Mouse (Mus musculus) right cerebral cortex, postnatal 14 days (tissue): Measurements from ENCODE around the gene Pias4.
"Not testable (repeated sequence)": the region's sequence is repeated elsewhere in the genome, so short reads cannot be mapped to it uniquely, and the experiment has no call there.

Source experiments
- DNase-seq: peaks from one replicate; pipeline ENCODE4 v3.0.0; 2022

Pias4 gene

GRCm38 (mm10) chr10:81190236-81190911 is 22.7 kb upstream of the Pias4 start:
- DNase-seq, result no peak

DNA sequence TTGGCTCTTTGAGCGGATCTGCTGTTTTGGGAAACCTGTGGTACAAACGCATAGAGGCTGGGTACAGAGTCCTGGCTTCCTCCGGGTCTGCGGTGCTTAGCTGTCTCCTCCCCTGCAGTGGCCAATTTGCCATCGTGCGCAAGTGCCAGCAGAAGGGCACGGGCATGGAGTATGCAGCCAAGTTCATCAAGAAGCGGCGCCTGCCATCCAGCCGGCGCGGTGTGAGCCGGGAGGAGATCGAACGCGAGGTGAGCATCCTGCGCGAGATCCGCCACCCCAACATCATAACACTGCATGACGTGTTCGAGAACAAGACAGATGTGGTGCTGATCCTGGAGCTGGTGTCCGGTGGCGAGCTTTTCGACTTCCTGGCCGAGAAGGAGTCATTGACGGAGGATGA is 22.1 kb upstream of the Pias4 start:
- no peak for DNase-seq

- DNase-seq, result no peak
These were observed 19.4 kb upstream of the Pias4 start for GRCm38 (mm10) chr10:81187161-81187560.

DNA sequence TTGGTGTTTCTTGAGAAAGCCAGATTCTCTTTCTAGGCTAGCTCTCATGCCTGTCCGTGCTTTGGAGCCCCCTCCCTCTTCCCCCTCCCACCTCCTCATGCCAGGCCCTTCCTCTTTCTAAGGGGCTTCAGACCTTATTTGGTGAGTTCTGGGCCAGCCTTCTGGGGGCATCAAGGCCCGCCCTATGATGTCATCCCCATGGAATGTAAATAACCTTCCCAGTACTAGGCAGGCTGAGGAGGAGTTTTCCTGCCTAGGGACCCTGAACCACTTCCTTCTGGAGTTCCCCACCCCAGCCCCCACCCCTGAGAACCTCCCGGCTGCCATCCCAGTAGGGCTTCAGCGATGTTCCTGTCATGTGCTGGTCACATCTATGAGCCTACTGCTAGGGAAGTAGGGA is 17.0 kb upstream of the Pias4 start:
- DNase-seq, result no peak

DNA sequence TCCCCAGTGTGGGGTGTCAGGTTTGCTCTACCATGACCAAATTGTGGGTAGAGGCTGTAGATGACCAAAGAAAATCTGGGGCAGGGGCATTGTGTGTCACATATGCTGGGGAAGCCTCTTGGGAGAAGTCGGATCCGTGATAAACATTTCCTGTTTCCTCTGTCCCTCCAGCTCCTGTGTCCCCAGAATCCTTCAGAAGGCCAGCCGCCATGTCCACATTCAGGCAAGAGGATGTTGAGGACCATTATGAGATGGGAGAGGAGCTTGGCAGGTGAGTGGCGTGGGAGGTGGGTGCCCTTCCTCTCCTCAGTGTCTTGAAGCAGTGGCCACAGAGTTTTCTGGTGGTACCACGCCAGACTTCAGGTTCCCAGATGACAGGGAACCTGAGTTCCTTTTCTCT is 16.1 kb upstream of the Pias4 start, which contains the start of gene 4930442H23Rik:
Gene 4930442H23Rik (minus strand): TSS at position 45 of the 400 bp plus-strand sequence.
- no peak for DNase-seq

DNA sequence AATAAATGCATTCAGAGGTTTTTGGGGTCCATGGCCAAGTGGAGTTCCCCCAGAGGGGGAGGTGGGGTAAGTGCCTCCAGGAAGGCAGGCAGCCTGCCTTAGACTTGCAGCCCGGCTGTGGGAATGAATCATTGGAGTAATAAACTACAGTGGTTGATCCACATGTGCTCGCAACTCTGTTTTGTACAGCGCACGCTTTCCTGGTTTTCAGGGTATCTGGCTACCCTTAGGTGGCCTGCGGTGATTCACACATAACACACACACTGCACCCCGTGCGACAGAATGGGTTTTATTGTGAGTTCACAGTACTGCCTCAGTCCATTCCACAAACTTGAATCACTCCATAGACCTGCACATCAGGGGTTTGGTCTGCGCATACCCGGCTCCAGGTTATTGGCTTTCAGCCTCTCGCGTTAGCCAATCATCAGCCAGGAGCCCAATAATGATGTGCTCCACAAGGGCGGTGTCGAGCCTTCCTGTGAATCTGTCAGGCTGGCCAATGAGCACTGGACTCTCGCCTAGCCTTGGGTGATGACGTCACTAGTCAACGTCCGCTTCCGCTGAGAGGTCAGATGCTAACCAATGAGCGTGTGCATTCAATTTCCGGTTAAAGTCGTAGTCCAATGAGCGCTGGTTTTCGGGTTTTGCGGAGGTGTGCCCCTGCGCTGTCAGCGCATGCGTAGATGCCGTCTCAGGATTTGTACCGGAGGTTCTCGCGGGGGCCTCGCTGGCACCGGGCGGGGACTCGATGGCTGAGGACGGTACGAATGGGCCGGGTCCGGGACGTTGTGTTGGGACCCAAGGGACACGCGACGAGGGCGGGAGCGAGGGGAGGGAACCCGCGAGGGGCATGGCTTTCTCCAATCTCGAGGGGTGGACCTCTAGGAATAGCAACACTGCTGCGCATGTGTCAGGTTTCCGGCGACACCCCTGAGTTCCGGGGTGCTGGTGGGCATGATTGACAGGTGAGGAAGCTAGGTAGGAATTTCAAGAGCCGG is 14.9 kb upstream of the Pias4 start, which contains the start of gene Dapk3:
Gene Dapk3 (plus strand): TSS at position 670 of the 998 bp plus-strand sequence.
- peak; percentile 94 for DNase-seq

DNA sequence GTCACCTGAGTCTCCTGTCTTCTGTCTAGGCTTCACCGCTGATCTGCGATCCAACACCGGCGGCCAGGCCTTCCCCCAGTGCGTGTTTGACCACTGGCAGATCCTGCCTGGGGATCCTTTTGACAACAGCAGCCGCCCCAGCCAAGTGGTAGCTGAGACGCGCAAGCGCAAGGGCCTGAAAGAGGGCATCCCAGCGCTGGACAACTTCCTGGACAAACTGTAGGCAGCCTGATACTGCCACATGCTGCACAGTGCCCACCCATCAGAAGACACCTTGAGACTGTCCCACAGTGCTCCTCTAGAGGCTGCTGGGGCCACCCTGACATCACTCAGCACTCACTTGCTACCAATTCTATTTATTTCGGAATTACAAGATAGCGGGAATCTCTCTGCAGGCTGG is 14.1 kb upstream of the Pias4 start:
- not testable (repeated sequence) for DNase-seq

DNA sequence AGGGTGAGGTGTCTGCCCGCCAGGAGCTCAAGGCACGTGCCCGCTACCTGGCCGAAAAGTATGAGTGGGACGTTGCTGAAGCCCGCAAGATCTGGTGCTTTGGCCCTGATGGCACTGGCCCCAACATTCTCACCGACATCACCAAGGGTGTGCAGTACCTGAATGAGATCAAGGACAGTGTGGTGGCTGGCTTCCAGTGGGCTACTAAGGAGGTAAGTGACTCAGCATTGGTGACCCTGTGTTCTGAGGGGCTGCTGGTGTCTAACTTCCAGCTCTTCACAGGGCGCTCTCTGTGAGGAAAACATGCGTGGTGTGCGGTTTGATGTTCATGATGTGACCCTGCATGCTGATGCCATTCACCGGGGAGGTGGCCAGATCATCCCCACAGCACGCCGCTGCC is 13.2 kb upstream of the Pias4 start:
- DNase-seq, result no peak

DNA sequence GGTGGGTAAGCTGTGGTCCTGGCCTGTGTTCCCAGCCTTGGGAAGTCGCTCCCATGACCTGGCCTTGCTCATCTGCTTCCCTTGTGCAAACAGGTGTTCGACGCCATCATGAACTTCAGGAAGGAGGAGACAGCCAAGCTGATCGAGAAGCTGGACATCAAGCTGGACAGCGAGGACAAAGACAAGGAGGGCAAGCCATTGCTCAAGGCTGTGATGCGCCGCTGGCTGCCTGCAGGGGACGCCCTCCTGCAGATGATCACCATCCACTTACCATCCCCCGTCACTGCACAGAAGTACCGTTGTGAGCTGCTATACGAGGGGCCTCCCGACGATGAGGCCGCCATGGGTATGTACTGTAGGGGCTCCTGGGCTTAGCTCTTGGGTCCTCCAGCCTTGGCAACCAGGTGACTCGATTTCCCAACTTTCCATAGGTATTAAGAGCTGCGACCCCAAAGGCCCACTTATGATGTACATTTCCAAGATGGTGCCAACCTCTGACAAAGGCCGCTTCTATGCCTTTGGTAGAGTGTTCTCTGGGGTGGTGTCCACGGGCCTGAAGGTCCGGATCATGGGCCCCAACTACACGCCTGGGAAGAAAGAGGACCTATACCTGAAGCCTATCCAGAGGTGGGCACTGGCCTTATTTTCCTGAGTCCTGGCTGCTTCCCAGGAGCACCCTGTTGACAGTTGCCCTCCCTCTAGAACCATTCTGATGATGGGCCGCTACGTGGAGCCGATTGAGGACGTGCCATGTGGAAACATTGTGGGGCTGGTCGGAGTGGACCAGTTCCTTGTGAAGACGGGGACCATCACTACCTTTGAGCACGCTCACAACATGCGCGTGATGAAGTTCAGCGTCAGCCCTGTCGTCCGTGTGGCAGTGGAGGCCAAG is 12.0 kb upstream of the Pias4 start:
- no peak for DNase-seq

DNA sequence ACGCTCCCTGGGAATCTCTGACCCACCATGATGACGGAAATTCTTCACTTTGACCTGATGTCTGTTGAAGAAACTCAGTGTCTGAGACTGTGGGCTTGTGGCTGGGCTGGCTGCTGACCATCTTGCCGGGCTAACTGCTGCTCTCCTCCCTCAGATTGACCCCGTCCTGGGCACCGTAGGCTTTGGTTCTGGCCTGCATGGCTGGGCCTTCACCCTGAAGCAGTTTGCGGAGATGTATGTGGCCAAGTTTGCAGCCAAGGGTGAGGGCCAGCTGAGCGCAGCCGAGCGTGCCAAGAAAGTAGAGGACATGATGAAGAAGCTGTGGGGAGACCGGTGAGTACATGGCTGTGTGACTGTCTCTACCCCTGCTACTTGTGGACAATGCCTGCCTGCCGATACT is 11.2 kb upstream of the Pias4 start:
- DNase-seq, result no peak

GRCm38 (mm10) chr10:81177958-81178712 is 10.4 kb upstream of the Pias4 start:
- no peak for DNase-seq

GRCm38 (mm10) chr10:81177491-81177925 is 9.8 kb upstream of the Pias4 start:
- DNase-seq, result no peak

DNA sequence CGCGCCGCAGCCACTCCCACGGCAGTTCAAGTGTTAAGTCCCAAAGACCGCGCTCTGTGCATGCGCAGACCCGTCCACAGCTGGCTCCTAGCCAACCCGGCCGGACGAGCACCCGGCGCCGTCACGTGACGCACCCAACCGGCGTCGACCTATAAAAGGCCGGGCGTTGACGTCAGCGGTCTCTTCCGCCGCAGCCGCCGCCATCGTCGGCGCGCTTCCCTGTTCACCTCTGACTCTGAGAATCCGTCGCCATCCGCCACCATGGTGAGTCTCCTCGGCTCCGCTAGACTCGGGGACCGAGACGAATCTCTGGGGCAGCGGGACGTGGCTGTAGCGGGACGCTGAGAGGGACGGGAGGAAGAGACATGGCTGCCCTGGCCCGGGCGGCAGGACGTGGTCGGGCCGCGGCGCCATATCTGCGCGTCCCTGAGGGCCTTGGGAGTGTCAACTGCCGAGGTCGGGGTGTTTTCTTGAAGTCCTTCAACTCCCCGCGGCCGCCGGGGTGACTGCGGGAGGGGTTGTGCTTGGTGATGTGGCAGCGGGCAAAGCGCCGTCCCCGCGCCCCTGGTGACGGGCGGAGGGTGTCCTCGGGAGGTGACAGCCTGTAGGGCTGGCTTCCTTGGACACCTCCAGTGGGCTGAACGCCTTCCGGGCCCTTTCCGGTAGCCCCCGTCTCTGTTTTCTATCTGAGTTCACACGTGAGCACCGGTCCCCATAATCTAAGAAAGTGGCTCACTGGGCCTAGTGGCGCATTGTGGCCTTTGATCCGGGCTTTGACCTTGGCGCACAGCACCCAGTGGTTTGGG is 8.9 kb upstream of the Pias4 start, which contains the start of gene Eef2:
Gene Eef2 (plus strand): TSS at position 166 of the 806 bp plus-strand sequence.
- DNase-seq, result peak; percentile 100

DNA sequence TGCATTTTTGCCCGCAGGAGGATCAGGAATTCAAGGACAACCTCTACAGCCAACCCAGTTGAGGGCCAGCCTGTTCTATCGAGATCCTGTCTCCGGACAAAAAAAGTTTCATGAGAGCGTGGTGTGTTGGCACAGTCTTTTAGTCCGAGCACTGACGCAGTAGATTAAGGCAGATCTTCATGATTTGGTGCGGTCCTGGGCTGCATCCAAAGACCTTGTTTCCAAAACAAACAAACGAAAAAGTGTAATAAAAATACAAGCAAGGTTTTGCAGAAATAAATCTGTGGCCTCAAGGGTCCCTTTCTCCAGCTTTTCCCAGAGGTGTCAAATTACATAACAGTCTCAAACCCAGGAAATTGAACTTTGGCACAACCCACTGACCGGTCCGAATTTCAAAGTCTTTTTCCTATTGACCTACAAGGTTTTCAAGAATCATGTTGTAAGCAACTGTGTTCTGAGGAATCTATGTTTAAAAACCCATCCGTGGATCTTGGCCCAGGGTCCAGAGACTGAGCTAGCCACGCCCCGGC is 8.3 kb upstream of the Pias4 start:
- no peak for DNase-seq

GRCm38 (mm10) chr10:81175345-81175701 is 7.6 kb upstream of the Pias4 start:
- DNase-seq, result not testable (repeated sequence)

DNA sequence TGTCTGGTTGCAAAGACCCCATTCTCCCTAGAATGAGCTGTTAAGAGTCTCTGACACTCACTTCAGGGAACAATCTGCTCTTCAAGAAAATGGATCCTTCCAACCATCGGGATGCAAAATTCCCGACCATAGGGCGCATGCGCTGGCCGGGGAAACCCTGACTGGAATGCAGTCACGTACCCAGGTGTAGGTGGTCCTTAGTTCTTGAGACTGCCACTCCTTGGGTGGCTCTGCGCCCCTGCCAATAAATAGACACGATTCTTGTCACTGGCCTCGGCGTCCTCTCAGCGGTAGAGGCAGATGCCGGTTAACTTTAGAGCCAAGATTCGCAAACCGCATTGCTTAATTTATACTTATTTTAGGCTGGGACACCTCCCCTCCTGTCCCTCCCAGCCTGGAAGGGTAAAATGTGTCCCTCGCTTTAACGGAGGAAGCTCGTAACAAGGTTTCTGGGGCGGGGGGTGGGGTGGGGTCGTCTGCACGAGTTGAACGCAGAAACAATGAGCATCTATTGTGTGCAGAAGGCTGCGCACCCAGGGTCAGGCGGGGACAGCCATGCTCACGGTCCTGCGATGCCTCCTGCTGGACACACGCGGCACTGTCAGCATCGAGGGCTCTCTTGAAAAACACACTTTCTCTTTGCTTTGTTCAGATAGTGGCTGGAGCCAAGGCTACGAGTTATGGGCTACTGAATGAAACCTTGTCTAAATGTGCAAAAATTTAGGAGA is 7.1 kb upstream of the Pias4 start:
- DNase-seq, result peak; percentile 90

DNA sequence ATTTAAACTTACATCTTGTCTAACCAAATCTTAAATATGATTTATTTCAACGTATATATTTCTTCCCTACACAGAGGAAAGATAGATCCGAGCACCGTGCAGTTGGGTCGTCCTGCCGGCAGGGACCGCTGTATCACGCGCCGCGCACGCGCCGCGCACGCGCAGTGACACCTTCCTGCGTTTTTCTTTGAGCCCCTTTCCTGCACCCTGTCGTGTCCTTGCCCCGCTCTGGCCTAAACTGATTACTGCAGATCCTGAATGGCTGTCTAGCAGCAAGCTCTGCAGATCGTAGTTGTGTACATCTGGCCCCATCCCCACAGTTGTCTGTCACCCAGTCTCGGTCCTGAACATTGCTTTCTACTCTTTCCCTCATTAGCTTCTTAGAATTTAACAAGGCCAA is 5.4 kb upstream of the Pias4 start:
- DNase-seq, result peak; percentile 83

DNA sequence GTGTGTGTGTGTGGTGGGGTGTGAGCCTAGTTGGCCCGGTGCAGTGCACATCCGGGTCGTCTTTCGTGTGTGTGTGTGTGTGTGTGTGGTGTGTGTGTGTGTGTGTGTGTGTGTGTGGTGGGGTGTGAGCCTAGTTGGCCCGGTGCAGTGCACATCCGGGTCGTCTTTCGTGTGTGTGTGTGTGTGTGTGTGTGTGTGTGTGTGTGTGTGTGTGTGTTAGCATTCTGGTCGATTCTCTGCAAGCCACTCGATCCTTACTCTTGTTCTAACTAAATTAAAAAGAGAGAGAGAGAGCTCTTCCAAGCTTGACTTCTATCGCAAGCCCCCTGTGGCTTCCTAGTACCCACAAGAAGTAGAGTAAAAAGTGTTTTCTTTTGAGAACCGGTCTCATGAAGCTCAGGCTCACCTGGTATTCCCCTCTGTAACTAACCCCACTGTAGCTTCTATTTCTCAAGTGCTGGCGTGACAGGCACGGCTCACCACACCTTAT is 1.7 kb upstream of the Pias4 start:
- not testable (repeated sequence) for DNase-seq

DNA sequence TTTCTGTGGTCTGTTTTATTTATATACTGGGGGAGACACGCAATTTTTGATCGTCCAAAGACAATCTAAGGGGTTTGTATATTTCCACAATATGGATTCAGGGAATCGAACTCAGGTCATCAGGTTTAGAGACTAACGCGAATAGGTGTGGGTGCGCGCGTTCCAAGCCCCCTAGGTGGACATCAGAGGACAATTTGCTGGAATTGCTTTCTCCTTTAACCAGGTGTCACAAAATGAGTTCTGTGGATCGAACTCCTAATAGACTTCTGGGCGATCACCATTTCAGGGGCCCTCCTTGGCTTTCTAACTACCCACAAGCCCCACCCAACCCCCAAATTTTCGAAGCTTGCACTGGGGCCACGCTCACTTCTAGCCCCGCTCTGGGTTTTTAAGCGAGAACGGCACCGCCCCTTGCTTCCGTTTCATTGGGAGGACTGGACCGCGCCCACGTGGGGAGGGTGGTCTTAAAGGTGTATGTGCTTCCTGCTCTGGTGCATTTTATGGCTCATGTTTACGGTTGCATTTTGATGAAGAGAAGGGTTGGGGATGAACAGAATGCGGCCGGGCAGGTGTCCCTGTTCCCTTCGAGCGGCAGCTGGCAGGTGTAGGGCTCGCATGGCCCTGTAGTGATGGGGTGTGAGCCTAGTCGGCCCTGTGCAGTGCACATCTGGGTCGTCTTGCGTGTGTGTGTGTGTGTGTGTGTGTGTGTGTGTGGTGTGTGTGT is 960 bp upstream of the Pias4 start:
- DNase-seq, result peak; percentile 74
